In genomic region chr15:83290899-83291298, GRCm38 (mm10) we compare ENCODE assay signal across 17 mouse cellular contexts. TPM values are rescaled to one million over a fixed set of nuclear protein-coding genes. Genes with fewer than 3 reads are reported as not detected.
"Had no signal": no experiment of that assay in that cellular context is flagged by ENCODE, and none has a peak within 500 bp of the region (broad histone marks: within the 10 kb centered on the region; RNA-seq: fewer than 3 reads in every experiment).

No protein-coding gene starts in this region.

- H3K36me3 ChIP-seq: midbrain, embryonic 10.5 days; midbrain, embryonic 12.5 days; neural tube, embryonic 12.5 days; stomach, embryonic 15.5 days had no signal

- H3K9me3 ChIP-seq: midbrain, embryonic 12.5 days; neural tube, embryonic 12.5 days; stomach, embryonic 15.5 days had no signal

- H3K27me3 ChIP-seq: midbrain, embryonic 12.5 days; neural tube, embryonic 12.5 days; stomach, embryonic 15.5 days had no signal

- H3K9ac ChIP-seq: lung, embryonic 14.5 days; midbrain, embryonic 12.5 days; neural tube, embryonic 12.5 days; stomach, embryonic 15.5 days had no signal

- DNase-seq: lung, adult 18-20 months; lung, embryonic 14.5 days; lung, postnatal 10 days; midbrain, embryonic 14.5 days; right cerebral cortex, postnatal 14 days; thymus, adult 2 months; thymus, postnatal 25 days; thymus, postnatal 4 days had no signal

- H3K4me2 ChIP-seq: lung, embryonic 14.5 days; midbrain, embryonic 12.5 days; neural tube, embryonic 12.5 days; stomach, embryonic 15.5 days had no signal

- H3K4me3 ChIP-seq: midbrain, embryonic 10.5 days; midbrain, embryonic 12.5 days; neural tube, embryonic 12.5 days; stomach, embryonic 15.5 days had no signal

- H3K4me1 ChIP-seq: midbrain, embryonic 10.5 days; midbrain, embryonic 12.5 days had no signal

- H3K27ac ChIP-seq: midbrain, embryonic 10.5 days; midbrain, embryonic 12.5 days; neural tube, embryonic 12.5 days; stomach, embryonic 15.5 days; stomach, postnatal 0 days had no signal

RNA-seq across cellular contexts. Expression of gene A4galt, which starts 39.3 kb away (rescaled TPM):
- total RNA-seq: megakaryocyte, adult 5-6 weeks; megakaryocyte-erythroid progenitor cell, adult 5-6 weeks; monocyte, adult 5-6 weeks; neutrophil, adult 5-6 weeks had no signal
